Mouse (Mus musculus) midbrain, embryonic 13.5 days (tissue): ENCODE data around the gene Gmeb2. TPM values are rescaled to one million over a fixed set of nuclear protein-coding genes. Genes with fewer than 3 reads are reported as not detected.

ENCODE experiments used
- ATAC-seq: fragments of 200-750 bp; cut with Nextera tagmentation; 2 replicates; pipeline ENCODE4 v1.8.0; 2017; ENCODE audit warnings: mild to moderate bottlenecking, moderate TSS enrichment, moderate library complexity
- H3K27ac ChIP-seq: fragments of 300-500 bp; sonication (generic); 2 replicates; pipeline ENCODE4 v1.5.1; 2015; ENCODE audit warnings: inconsistent platforms, mild to moderate bottlenecking, moderate library complexity
- H3K27me3 ChIP-seq: fragments of 300-500 bp; sonication (generic); 2 replicates; pipeline ENCODE4 v1.6.1; 2015; ENCODE audit warnings: mild to moderate bottlenecking, inconsistent platforms
- H3K36me3 ChIP-seq: fragments of 300-500 bp; sonication (generic); 2 replicates; pipeline ENCODE4 v1.6.1; 2015; ENCODE audit warnings: mild to moderate bottlenecking, inconsistent platforms
- H3K4me1 ChIP-seq: fragments of 300-500 bp; sonication (generic); replicated peaks from 2 replicates; pipeline ENCODE4 v1.6.1; 2015; ENCODE audit warnings: inconsistent platforms
- H3K4me2 ChIP-seq: fragments of 300-500 bp; sonication (generic); replicated peaks from 2 replicates; pipeline ENCODE4 v1.6.1; 2015; ENCODE audit warnings: moderate library complexity, mild to moderate bottlenecking, inconsistent platforms
- H3K4me3 ChIP-seq: fragments of 300-500 bp; sonication (generic); replicated peaks from 2 replicates; pipeline ENCODE4 v1.5.1; 2015; ENCODE audit warnings: mild to moderate bottlenecking, inconsistent platforms
- H3K9ac ChIP-seq: fragments of 300-500 bp; sonication (generic); replicated peaks from 2 replicates; pipeline ENCODE4 v1.6.1; 2015; ENCODE audit warnings: mild to moderate bottlenecking, inconsistent platforms
- H3K9me3 ChIP-seq: fragments of 300-500 bp; sonication (generic); 2 replicates; pipeline ENCODE4 v1.6.1; 2016; ENCODE audit warnings: mild to moderate bottlenecking, inconsistent platforms
- WGBS: fragments of 180-500 bp; shearing (Covaris S2); methylation state at CpG from one replicate; pipeline ENCODE4 v1.1.7; 2015; 5-methylcytosine and 5-hydroxymethylcytosine counted together
- polyA plus RNA-seq: library from polyadenylated mRNA; unstranded; fragments of >200 nt; fragmentation: Nextera tagmentation; extraction: Ambion mirVana; gene quantifications from 2 replicates; pipeline ENCODE4 v1.2.1, GENCODE M21; 2015

Gene Gmeb2
- polyA plus RNA-seq, 1 experiment from 2014 or later, result 19.7 TPM

DNA sequence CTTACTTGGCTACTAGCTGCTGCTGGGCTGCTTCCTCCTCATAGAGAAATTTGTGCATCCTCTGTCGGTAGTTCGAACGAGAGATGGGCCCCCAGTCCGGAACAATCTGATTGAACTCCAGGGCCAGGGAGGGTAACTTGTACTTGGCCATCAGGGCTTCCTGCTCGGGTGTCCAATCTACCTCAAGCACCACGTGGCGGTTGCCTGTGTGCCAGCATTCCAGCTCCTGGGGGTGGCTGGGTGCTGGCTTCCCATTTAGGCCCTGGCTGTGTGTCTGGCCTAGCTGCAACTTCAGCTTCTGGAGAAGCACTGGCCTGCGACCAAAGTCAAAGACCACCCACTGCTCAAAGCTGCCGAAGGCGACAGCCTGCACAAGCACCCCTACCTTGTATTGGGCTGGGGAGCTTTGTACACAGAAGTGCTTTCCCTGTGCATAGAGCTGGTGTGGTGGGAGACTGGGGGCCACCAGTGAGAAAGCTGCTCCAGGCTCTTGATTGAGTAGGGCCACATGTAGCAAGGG, 49.7 kb downstream of the Gmeb2 start:
- Histone ChIP-seq H3K4me3 (no peak overlapping the region), H3K27me3 (no peaks in the 10 kb centered on the region), H3K4me2 (no peak overlapping the region), H3K4me1 (peaks cover 7% of the 10 kb centered on the region; the same call in 1 of the 2 replicates), H3K9me3 (no peaks in the 10 kb centered on the region), H3K9ac (no peak overlapping the region), H3K27ac (no peak overlapping the region), H3K36me3 (no peaks in the 10 kb centered on the region)
- WGBS, result 72% methylated on average over 10 of the region's 10 CpGs
- no peak for ATAC-seq

DNA sequence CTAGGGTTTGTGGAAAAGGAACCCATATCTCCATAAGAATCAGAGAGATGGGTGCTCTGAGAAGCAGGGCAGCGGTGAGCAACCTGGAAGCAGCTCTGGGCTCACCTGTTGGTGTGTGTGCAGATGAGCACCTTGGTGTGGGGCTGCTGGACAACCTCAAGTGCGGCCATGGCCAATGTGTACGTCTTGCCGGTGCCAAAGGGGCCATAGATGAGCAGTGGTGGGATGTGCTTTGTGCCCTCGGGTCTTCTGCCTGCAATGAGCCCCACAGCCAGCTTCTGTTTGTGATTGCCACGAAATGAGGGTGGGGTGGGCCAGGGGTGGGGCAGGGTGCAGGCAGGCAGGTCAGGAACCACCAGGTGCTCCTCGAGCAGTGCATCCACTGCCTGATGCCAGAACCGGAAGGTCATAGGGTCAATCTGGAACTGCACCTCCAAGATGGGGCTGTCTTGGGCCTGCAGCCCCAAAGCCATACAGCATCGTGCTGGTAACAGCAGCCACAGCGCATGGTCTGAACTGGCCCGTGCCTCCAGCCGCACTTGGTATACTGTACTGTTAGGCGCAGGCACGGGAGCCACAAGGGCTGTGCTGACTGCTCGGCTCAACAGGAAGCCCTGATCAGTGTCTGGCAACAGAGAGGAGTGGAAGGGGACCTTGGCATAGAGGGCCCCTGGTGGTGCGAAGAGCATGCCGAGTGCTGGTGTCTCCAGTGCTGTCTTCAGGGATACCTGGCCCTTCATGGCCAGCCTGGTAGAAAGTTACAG, 50.4 kb downstream of the Gmeb2 start:
- H3K4me1 ChIP-seq, result peaks cover 7% of the 10 kb centered on the region; the same call in 1 of the 2 replicates
- H3K4me3 ChIP-seq, result no peak overlapping the region
- H3K27ac ChIP-seq, result no peak overlapping the region
- no peak overlapping the region for H3K4me2 ChIP-seq
- no peaks in the 10 kb centered on the region for H3K9me3 ChIP-seq
- H3K27me3 ChIP-seq, result no peaks in the 10 kb centered on the region
- no peak for ATAC-seq
- H3K36me3 ChIP-seq, result no peaks in the 10 kb centered on the region
- no peak overlapping the region for H3K9ac ChIP-seq
- WGBS, result 90% methylated on average over 17 of the region's 17 CpGs

DNA sequence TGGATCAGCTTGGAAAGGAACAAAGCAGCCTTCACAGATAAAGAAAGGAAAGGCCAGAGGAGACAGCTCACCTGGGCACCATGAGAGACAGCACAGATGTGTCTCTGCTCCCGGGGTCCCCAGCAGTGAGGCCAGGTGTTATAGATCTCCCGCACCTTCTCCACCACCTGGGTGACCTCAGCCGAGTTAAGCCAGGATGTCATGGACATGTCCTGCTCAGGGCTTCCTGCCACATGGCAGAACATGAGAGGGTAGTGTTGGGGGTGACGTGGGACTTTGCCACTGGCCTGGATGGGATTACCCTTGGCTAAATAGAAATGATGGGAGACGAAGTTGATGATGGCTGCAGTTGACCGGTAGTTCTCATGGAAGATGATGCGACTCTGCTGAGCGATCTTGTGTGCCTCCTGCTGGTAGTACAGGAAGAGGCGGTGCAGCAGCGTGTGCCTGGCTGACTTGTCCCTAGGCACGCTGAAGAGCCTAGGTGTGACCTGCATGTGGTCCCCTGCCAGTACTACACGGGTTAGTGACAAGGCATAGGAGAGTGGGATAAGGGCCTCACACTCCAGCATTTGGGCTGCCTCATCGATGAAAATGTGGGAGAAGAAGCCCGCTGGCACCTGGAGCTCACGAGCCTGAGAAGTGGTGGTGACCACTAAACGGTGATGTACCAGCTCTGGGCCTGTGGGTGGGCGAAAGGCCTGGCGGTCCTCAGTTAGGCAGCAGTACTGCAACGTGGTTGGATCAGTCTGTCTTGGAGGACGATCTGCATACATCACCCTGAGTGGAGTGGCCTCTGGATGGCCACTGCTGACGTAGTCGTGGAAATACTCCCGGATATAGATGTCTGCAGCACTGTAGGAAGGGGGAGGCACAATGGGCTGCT, 51.9 kb downstream of the Gmeb2 start:
- no peaks in the 10 kb centered on the region for H3K4me1 ChIP-seq
- H3K27me3 ChIP-seq, result no peaks in the 10 kb centered on the region
- H3K9ac ChIP-seq, result no peak overlapping the region
- no peak overlapping the region for H3K27ac ChIP-seq
- WGBS, result 88% methylated on average over 23 of the region's 23 CpGs
- ATAC-seq, result no peak
- H3K4me2 ChIP-seq, result no peak overlapping the region
- no peaks in the 10 kb centered on the region for H3K36me3 ChIP-seq
- no peaks in the 10 kb centered on the region for H3K9me3 ChIP-seq
- no peak overlapping the region for H3K4me3 ChIP-seq

DNA sequence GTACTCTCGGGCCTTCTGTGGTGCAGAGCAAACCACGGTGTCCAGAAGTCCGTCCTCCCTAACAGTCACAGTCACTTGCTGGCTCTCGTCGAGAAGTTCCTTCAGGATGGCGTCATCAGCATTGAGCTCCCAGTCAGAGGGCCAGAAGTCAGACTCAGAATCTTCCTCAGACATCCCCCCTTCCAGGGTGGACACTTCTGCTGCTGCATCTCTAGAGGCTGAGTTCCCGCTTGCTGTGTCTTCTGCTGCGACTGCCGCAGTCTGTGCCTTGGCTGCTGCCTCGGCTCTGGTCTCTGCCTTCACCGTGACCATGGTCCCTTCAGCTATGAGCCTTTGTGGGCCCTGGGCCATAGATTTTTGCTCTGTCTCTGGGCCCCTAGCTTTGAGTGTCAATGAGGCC, 53.2 kb downstream of the Gmeb2 start:
- whole genome bisulfite sequencing, result 93% methylated on average over 11 of the region's 11 CpGs

DNA sequence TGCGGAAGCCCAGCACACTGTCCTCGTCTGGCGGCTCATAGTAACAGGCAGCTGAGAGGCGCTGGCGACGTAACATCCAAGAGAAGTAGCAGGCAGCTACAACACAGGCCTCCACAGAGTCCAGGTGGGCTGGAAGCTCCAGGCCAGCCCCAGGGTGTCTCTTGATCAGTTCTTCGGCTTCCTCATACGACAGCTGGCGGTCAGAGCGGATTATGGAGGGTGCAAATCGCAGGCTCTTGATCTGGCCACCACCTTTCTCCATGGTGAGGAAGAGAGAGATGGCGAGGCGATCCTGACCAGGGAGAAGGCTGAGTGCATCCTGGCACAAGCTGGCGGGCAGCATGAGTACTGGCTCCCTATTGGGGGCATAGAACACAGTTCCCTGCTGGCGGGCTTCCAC, 54.4 kb downstream of the Gmeb2 start:
- H3K27ac ChIP-seq, result no peak overlapping the region
- H3K9ac ChIP-seq, result no peak overlapping the region
- H3K4me3 ChIP-seq, result no peak overlapping the region
- 91% methylated on average over 15 of the region's 15 CpGs for WGBS
- no peaks in the 10 kb centered on the region for H3K27me3 ChIP-seq
- no peaks in the 10 kb centered on the region for H3K36me3 ChIP-seq
- no peak for ATAC-seq
- H3K4me1 ChIP-seq, result no peaks in the 10 kb centered on the region
- H3K9me3 ChIP-seq, result no peaks in the 10 kb centered on the region
- H3K4me2 ChIP-seq, result no peak overlapping the region

More for the DNA sequence above, 53.2 kb downstream of the Gmeb2 start:
- Histone ChIP-seq H3K27me3 (no peaks in the 10 kb centered on the region), H3K36me3 (no peaks in the 10 kb centered on the region), H3K4me3 (no peak overlapping the region), H3K9ac (no peak overlapping the region), H3K4me1 (no peaks in the 10 kb centered on the region), H3K27ac (no peak overlapping the region), H3K4me2 (no peak overlapping the region), H3K9me3 (no peaks in the 10 kb centered on the region)
- ATAC-seq, result no peak

DNA sequence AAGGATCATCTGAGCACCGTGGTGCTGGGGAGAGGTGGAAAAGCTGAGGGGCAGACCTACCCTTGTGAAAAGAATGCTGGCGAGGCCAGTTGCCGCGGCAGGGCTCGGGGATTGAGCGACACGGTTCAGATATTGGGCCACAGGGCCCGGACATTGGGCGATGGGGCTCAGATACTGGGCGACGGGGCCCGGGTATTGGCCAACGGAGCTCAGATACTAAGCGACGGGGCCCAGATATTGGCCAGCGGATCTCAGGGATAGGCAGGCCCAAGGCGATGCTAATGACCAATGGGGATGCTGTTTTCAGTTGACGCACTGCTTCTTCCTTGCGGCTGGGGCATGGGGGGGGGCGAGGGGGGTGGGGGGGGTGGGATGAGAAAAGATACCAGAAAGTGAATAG, 56.7 kb downstream of the Gmeb2 start:
- ATAC-seq, result no peak
- no peak overlapping the region for H3K9ac ChIP-seq
- 75% methylated on average over 20 of the region's 20 CpGs for WGBS
- no peaks in the 10 kb centered on the region for H3K9me3 ChIP-seq
- H3K27ac ChIP-seq, result no peak overlapping the region
- H3K27me3 ChIP-seq, result no peaks in the 10 kb centered on the region
- no peaks in the 10 kb centered on the region for H3K4me1 ChIP-seq
- H3K4me2 ChIP-seq, result no peak overlapping the region
- no peaks in the 10 kb centered on the region for H3K36me3 ChIP-seq
- H3K4me3 ChIP-seq, result no peak overlapping the region

DNA sequence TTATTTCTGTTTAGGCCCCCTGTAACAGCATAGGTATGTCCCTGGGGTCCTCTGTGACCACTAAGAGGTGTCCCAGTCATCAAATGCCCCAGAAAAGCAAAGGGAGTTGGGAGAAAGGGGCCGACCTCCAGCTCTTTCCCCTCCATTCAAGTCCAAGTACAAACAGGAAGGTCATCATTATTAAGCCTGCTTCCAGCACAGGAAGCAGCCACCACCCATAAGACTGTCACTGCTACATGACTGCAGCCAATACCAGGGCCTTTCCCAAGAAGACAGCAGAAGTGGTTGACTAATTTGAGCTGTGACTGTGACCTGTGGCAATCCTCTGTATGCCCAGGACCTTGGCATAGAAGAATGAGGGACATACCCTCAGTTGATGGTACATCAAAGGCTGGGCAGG, 59.5 kb downstream of the Gmeb2 start:
- Histone ChIP-seq H3K27me3 (no peaks in the 10 kb centered on the region), H3K4me3 (no peak overlapping the region), H3K36me3 (no peaks in the 10 kb centered on the region), H3K4me1 (no peaks in the 10 kb centered on the region), H3K9me3 (no peaks in the 10 kb centered on the region), H3K27ac (no peak overlapping the region), H3K4me2 (no peak overlapping the region), H3K9ac (no peak overlapping the region)
- no peak for ATAC-seq
- 86% methylated on average over 1 of the region's 1 CpGs for WGBS

DNA sequence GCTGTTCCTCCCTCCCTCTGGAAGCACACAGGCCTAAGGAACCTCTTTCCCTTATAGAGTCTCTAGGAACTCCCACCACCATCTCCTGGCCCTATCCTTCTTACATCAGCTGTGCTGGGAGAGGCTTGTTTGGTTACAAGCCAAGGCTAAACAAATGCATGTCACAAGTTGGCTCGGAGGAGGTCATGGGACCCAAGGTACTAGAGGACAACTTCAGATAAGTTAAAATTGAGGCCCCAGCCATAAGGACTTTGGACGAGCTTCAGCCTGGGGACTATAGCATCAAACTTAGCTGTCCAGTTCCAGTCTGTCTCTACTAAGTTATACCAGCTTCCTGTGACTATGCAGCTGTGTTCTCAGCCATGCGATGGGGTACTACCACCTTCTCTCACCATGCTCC, 60.7 kb downstream of the Gmeb2 start:
- Histone ChIP-seq H3K27ac (no peak overlapping the region), H3K9me3 (no peaks in the 10 kb centered on the region), H3K9ac (no peak overlapping the region), H3K4me3 (no peak overlapping the region), H3K36me3 (no peaks in the 10 kb centered on the region), H3K27me3 (no peaks in the 10 kb centered on the region), H3K4me1 (no peaks in the 10 kb centered on the region), H3K4me2 (no peak overlapping the region)
- ATAC-seq, result no peak
- 85% methylated on average over 3 of the region's 3 CpGs for WGBS

DNA sequence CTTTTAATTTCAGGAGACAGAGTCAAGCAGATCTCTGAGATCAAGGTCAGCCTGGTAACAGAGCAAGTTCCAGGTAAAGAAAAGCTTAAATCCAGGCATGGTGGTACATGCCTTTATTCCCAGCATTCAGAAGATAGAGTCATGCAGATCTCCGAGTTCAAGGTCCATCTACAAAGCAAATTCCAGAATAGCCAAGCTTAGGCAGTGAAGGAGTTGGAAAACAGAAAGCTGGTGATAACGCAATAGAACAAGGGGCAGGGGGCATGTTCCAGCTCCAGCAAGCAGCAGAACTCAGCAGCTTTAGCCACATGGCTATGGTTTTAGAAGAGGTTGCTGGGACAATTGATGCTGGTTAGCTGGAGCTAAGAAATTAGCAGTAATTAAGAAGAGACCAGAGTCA, 62.8 kb downstream of the Gmeb2 start:
- H3K36me3 ChIP-seq, result no peaks in the 10 kb centered on the region
- WGBS, result 82% methylated on average over 2 of the region's 2 CpGs
- no peak overlapping the region for H3K27ac ChIP-seq
- H3K4me1 ChIP-seq, result peaks cover 6% of the 10 kb centered on the region
- no peaks in the 10 kb centered on the region for H3K9me3 ChIP-seq
- no peak overlapping the region for H3K4me2 ChIP-seq
- no peak overlapping the region for H3K4me3 ChIP-seq
- no peak for ATAC-seq
- H3K9ac ChIP-seq, result no peak overlapping the region
- 0 out of 2 replicates have a peak, but pooled peaks cover 4% of the 10 kb centered on the region for H3K27me3 ChIP-seq

DNA sequence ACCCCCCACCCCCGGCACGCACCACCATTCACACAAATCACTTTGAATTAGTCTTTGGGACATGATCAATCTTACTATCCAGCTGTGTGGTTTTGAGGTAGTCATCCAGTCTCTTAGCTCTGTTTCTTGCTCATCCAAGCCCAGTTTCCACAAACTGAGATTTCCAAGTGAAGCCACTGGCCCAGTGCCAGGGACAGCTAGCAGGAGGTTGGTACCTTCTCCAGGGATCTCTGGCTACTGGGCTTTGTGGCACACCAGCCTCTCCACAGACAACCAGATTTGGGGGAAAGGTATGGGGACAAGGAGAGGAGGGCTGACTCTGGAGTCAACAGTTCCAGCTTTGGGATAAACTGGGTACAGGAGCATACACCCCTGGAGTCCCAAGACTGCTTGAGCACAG, 67.5 kb downstream of the Gmeb2 start:
- Histone ChIP-seq H3K9ac (peak overlapping the region; percentile 56; the same call in 1 of the 2 replicates), H3K27me3 (peaks cover 14% of the 10 kb centered on the region), H3K4me2 (peak overlapping the region; percentile 62), H3K36me3 (no peaks in the 10 kb centered on the region), H3K4me1 (peaks cover 13% of the 10 kb centered on the region), H3K9me3 (no peaks in the 10 kb centered on the region), H3K27ac (no peak overlapping the region), H3K4me3 (peak overlapping the region; percentile 34)
- ATAC-seq, result no peak
- WGBS, result 54% methylated on average over 2 of the region's 2 CpGs

DNA sequence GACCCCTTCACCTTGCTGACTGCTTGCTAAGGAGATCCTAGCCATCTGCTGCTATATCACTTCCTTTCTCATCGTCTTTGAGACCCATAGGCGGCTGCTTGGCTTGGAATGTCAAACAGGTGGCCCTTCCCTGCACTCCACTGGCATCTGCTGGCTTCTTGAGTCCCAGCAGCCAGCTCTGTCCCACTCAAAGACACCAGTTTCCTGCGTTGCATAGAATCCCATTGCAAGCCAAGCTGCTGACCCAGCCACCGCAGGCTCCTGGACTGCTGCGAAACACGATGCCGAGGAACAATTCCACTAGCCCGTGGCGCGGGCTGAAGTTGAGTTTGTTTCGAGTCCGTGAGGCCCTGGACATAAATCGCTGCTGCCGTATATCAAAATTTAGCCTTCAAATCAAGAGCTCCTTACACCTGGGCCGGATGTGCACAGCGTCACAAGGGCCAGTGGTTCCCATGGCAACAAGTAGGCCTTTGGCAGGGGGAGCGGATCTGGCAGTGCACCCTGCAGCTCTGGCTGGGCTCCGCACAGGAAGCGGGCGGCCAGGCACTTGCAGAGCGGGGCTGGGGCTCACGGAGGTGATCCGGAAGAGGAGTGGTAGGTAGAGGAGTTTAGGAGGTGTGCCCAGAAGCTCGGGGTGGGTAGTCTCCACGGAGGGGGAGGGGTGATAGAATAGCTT, 68.2 kb downstream of the Gmeb2 start, which contains the start of gene Fndc11:
TSS of gene Fndc11 (plus strand) at position 476 of the 679 bp plus-strand sequence.
- peak within 1 kb of the TSS; percentile 34 for H3K4me3 ChIP-seq
- 4% methylated on average over 25 of the region's 25 CpGs for WGBS
- peak; percentile 88 for ATAC-seq
- no peaks in the 10 kb centered on the region for H3K9me3 ChIP-seq
- peaks cover 13% of the 10 kb centered on the region for H3K4me1 ChIP-seq
- no peak within 1 kb of the TSS for H3K27ac ChIP-seq
- peaks cover 17% of the 10 kb centered on the region for H3K27me3 ChIP-seq
- peak within 1 kb of the TSS; percentile 62 for H3K4me2 ChIP-seq
- no peaks in the 10 kb centered on the region for H3K36me3 ChIP-seq
- peak within 1 kb of the TSS; percentile 56 for H3K9ac ChIP-seq
